Mouse (Mus musculus) heart, postnatal 0 days (tissue): ENCODE data around the gene Prdm1.

Source experiments
- CTCF ChIP-seq: IDR thresholded peaks from 2 replicates; pipeline ENCODE4 v1.5.1; 2016; ENCODE audit warnings: antibody characterized with exemption, control low read depth, low read depth
- EP300 ChIP-seq: IDR thresholded peaks from 2 replicates; pipeline ENCODE4 v1.6.1; 2016; ENCODE audit warnings: antibody characterized with exemption, low read depth

GRCm38 (mm10) chr10:44484077-44484476 is 44.2 kb downstream of the Prdm1 start:
- TF ChIP-seq CTCF (no peak), EP300 (no peak)
